Mouse (Mus musculus): ENCODE measurements around the gene Pfdn6.
"Not testable (repeated sequence)": the region's sequence is repeated elsewhere in the genome, so short reads cannot be mapped to it uniquely, and the experiment has no call there.

The Pfdn6 gene

GRCm38 (mm10) chr17:33891892-33892291 lies 48.3 kb downstream of the Pfdn6 start:
- DNase-seq: not testable (repeated sequence)

GRCm38 (mm10) chr17:33891357-33891756 lies 48.8 kb downstream of the Pfdn6 start:
- no peak for DNase-seq

DNA sequence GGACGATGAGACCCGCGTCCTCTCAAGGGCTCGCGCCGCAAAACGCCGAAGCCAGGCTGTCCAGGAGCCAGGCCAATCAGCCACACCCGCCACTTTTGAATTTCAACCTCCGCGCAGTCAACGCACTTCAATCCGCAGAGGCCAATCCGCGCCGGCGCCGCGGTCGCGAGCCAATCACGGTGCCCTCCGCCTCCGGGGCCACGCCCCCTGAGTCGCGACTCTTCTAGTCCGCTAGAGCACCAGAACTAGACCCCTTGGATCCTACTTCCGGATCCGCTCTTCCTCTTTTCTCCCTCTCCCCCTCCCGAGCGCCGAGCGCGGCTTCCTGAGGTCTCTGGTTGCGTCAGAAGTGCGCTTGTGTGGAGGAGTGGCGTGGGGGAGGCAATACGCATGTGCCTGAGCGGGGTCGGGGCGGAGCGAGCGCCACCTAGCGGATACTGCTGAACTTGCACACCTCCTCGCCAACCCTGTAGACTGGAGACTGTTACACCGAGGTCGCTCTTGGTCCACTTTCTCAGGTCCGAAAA lies 49.5 kb downstream of the Pfdn6 start, which contains the start of gene Kifc1:
Gene Kifc1, minus strand, starts transcription at position 129 of the 527 bp plus-strand sequence.
- peak; percentile 100 for DNase-seq

DNA sequence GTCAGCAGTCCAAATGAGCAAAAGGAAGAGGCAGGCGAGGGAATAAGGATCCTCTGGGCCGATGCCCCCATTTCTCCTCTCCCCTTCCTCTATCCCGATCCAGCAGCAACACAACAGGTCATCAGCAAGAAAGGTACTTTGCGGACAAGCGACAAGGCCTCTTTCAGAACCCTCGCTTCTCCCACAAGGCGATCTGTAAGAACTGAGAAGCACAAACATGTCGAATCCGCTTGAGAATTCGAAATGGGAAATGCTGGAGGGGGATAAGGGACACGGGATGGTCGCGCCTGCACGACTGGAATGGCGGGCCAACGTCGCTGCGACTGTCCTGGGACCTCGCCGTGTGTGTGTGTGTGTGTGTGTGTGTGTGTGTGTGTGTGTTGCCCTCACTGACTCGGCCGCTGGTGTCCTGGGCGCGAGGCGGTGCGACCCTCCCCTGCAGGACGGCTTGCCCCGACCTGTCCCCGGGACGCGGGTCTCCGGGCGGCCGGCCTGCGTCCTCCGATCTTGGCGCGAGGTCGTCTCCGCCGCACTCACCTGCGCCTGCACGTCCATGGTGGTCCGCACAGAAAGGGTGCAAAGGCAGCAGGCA lies 50.1 kb downstream of the Pfdn6 start:
- DNase-seq: not testable (repeated sequence)
